Comparison of ENCODE assay signal across 15 mouse cellular contexts in genomic region chr4:132649271-132649999, GRCm38 (mm10). TPM values are rescaled to one million over a fixed set of nuclear protein-coding genes. Genes with fewer than 3 reads are reported as not detected.
DNase-seq lines count a peak whose midpoint lies in the region; ATAC-seq lines count a peak whose summit lies in the region.
"Had no signal": no experiment of that assay in that cellular context is flagged by ENCODE, and none has a peak within 500 bp of the region (broad histone marks: within the 10 kb centered on the region; RNA-seq: fewer than 3 reads in every experiment).

No protein-coding gene starts in this region.

- ATAC-seq in hindbrain, embryonic 13.5 days (ENCODE audit: low FRiP score), result no peak
- no peak for ATAC-seq in hindbrain, embryonic 11.5 days (ENCODE audit: low FRiP score)
- ATAC-seq in neural tube, embryonic 11.5 days (ENCODE audit: insufficient read depth, low FRiP score, low TSS enrichment), result no peak
- ATAC-seq: liver, postnatal 0 days had no signal

- peaks cover 17% of the 10 kb centered on the region; the same call in 1 of the 2 replicates for H3K4me1 ChIP-seq in hindbrain, embryonic 13.5 days (replicated peaks)
- no peaks in the 10 kb centered on the region for H3K4me1 ChIP-seq in hindbrain, embryonic 11.5 days (replicated peaks; ENCODE audit: control insufficient read depth, insufficient read depth, low read length)
- H3K4me1 ChIP-seq in neural tube, embryonic 11.5 days (ENCODE audit: control insufficient read depth, insufficient read depth, low read length), result no peaks in the 10 kb centered on the region

- no peak overlapping the region; the same call in 1 of the 2 replicates for H3K4me2 ChIP-seq in hindbrain, embryonic 13.5 days
- no peak overlapping the region for H3K4me2 ChIP-seq in hindbrain, embryonic 11.5 days (replicated peaks; ENCODE audit: low read depth, low read length)
- no peak overlapping the region for H3K4me2 ChIP-seq in neural tube, embryonic 11.5 days (ENCODE audit: low read depth)
- H3K4me2 ChIP-seq: embryonic facial prominence, embryonic 13.5 days had no signal

- peak overlapping the region; percentile 40 for H3K27ac ChIP-seq in hindbrain, embryonic 13.5 days
- no peak overlapping the region for H3K27ac ChIP-seq in hindbrain, embryonic 11.5 days (ENCODE audit: low read depth, low read length)
- 0 out of 2 replicates have a peak overlapping the region, but pooled peaks have one; percentile 10 for H3K27ac ChIP-seq in neural tube, embryonic 11.5 days (ENCODE audit: low read depth, low read length)
- H3K27ac ChIP-seq: embryonic facial prominence, embryonic 13.5 days; forebrain, embryonic 10.5 days; layer of hippocampus, adult 2 months had no signal

- no peak overlapping the region for H3K9ac ChIP-seq in hindbrain, embryonic 13.5 days
- no peak overlapping the region for H3K9ac ChIP-seq in hindbrain, embryonic 11.5 days (ENCODE audit: low read depth, low read length)
- H3K9ac ChIP-seq in neural tube, embryonic 11.5 days (ENCODE audit: low read length), result no peak overlapping the region
- H3K9ac ChIP-seq: embryonic facial prominence, embryonic 13.5 days; liver, postnatal 0 days had no signal

- H3K4me3 ChIP-seq in hindbrain, embryonic 13.5 days, result no peak overlapping the region
- H3K4me3 ChIP-seq in hindbrain, embryonic 11.5 days (ENCODE audit: low read depth, low read length), result no peak overlapping the region
- no peak overlapping the region for H3K4me3 ChIP-seq in neural tube, embryonic 11.5 days (ENCODE audit: low read depth, low read length)
- H3K4me3 ChIP-seq: embryonic facial prominence, embryonic 13.5 days; forebrain, embryonic 10.5 days; layer of hippocampus, adult 2 months; megakaryocyte, embryonic 14.5 days had no signal

- 58% methylated on average over 6 of the region's 6 CpGs for WGBS in hindbrain, embryonic 13.5 days
- WGBS in hindbrain, embryonic 11.5 days, result 78% methylated on average over 6 of the region's 6 CpGs
- 69% methylated on average over 6 of the region's 6 CpGs for WGBS in neural tube, embryonic 11.5 days

- no peaks in the 10 kb centered on the region for H3K27me3 ChIP-seq in hindbrain, embryonic 13.5 days
- no peaks in the 10 kb centered on the region for H3K27me3 ChIP-seq in hindbrain, embryonic 11.5 days (ENCODE audit: control insufficient read depth, insufficient read depth, low read length)
- H3K27me3 ChIP-seq in neural tube, embryonic 11.5 days (ENCODE audit: control insufficient read depth, insufficient read depth, low read length), result no peaks in the 10 kb centered on the region
- H3K27me3 ChIP-seq: embryonic facial prominence, embryonic 13.5 days; megakaryocyte, embryonic 14.5 days had no signal

- H3K36me3 ChIP-seq in hindbrain, embryonic 13.5 days, result no peaks in the 10 kb centered on the region
- no peaks in the 10 kb centered on the region for H3K36me3 ChIP-seq in hindbrain, embryonic 11.5 days (ENCODE audit: control insufficient read depth, insufficient read depth, low read length)
- no peaks in the 10 kb centered on the region for H3K36me3 ChIP-seq in neural tube, embryonic 11.5 days (ENCODE audit: control insufficient read depth, insufficient read depth, low read length)
- H3K36me3 ChIP-seq: embryonic facial prominence, embryonic 13.5 days had no signal

- H3K9me3 ChIP-seq in hindbrain, embryonic 13.5 days, result no peaks in the 10 kb centered on the region
- H3K9me3 ChIP-seq in hindbrain, embryonic 11.5 days (ENCODE audit: control insufficient read depth, low read length), result no peaks in the 10 kb centered on the region
- no peaks in the 10 kb centered on the region for H3K9me3 ChIP-seq in neural tube, embryonic 11.5 days (ENCODE audit: control insufficient read depth, low read length)
- H3K9me3 ChIP-seq: embryonic facial prominence, embryonic 13.5 days; forebrain, embryonic 10.5 days; megakaryocyte, embryonic 14.5 days had no signal

- DNase-seq in adrenal gland, postnatal 14 days, result peak; percentile 21
- DNase-seq in adrenal gland, adult 8-10 months, result no peak
- DNase-seq in hindbrain, embryonic 11.5 days (ENCODE audit: low spot score), result no peak
- DNase-seq in neural tube, embryonic 11.5 days (ENCODE audit: low spot score), result no peak
- DNase-seq in neural tube, embryonic 10.5 days (ENCODE audit: extremely low spot score, low spot score), result no peak
- DNase-seq in layer of hippocampus, postnatal 36 days, result no peak
- DNase-seq in embryo, embryonic 11 days, result no peak
- DNase-seq: cerebellum, adult 11 months; kidney, adult 9 months; liver, postnatal 0 days had no signal

RNA-seq across cellular contexts. Expression of gene Eya3, which starts 10.6 kb away (rescaled TPM):
- total RNA-seq in adrenal gland, postnatal 14 days (2021), result 26.7 and 27.2 TPM in 2 replicates
- total RNA-seq in adrenal gland, adult 8-10 months (2022), result 10 to 100 TPM; 23.8 to 33.6 (median 32.0) TPM
- 17.0 and 17.1 TPM in 2 replicates for polyA plus RNA-seq in hindbrain, embryonic 13.5 days (2015; fragmentation: Nextera tagmentation; extraction: Ambion mirVana)
- 21.9 and 34.1 TPM in 2 replicates for polyA plus RNA-seq in hindbrain, embryonic 11.5 days (2014; fragmentation: Nextera tagmentation; extraction: Ambion mirVana)
- polyA plus RNA-seq in neural tube, embryonic 11.5 days (2014; fragmentation: Nextera tagmentation; extraction: Ambion mirVana), result 28.4 TPM in 2 replicates
- total RNA-seq in layer of hippocampus, postnatal 36 days (2021), result 10 to 100 TPM; 24.2 to 24.3 TPM
